Mouse (Mus musculus): Measurements from ENCODE around the gene Rab3il1. TPM values are rescaled to one million over a fixed set of nuclear protein-coding genes. Genes with fewer than 3 reads are reported as not detected.

Gene Rab3il1
- polyA plus RNA-seq, 1 experiment: 4.1 TPM

GRCm38 (mm10) chr19:10052698-10053097 lies 51.2 kb downstream of the Rab3il1 start:
- no peak overlapping the region for H3K27ac ChIP-seq (ENCODE audit: insufficient read depth, low read length)
- H3K36me3 ChIP-seq (ENCODE audit: control insufficient read depth, insufficient read depth, low read length, poor library complexity, severe bottlenecking): no peaks in the 10 kb centered on the region
- TF ChIP-seq CTCF (IDR thresholded peaks at IDR 0.05; ENCODE audit: low read depth, low read length): no peak
- no peak for TF ChIP-seq EP300 (IDR thresholded peaks at IDR 0.05; ENCODE audit: insufficient read depth, low read depth, low read length)
- TF ChIP-seq POLR2A (IDR thresholded peaks at IDR 0.05; ENCODE audit: insufficient read depth, low read length): no peak
- H3K9me3 ChIP-seq (replicated peaks; ENCODE audit: control insufficient read depth, insufficient read depth, low read length, poor library complexity, severe bottlenecking): no peaks in the 10 kb centered on the region
- no peak overlapping the region for H3K4me3 ChIP-seq (ENCODE audit: low read depth, low read length)
- no peaks in the 10 kb centered on the region for H3K4me1 ChIP-seq (ENCODE audit: control insufficient read depth, insufficient read depth, low read length)
- no peaks in the 10 kb centered on the region for H3K27me3 ChIP-seq (ENCODE audit: control insufficient read depth, insufficient read depth, low read length, poor library complexity, severe bottlenecking)
- no peak overlapping the region for H3K9ac ChIP-seq (ENCODE audit: low read depth, poor library complexity, severe bottlenecking)

- Histone ChIP-seq H3K9ac (ENCODE audit: low read depth, poor library complexity, severe bottlenecking) (no peak overlapping the region), H3K9me3 (replicated peaks; ENCODE audit: control insufficient read depth, insufficient read depth, low read length, poor library complexity, severe bottlenecking) (no peaks in the 10 kb centered on the region), H3K4me1 (ENCODE audit: control insufficient read depth, insufficient read depth, low read length) (no peaks in the 10 kb centered on the region), H3K27me3 (ENCODE audit: control insufficient read depth, insufficient read depth, low read length, poor library complexity, severe bottlenecking) (no peaks in the 10 kb centered on the region), H3K4me3 (ENCODE audit: low read depth, low read length) (no peak overlapping the region), H3K27ac (ENCODE audit: insufficient read depth, low read length) (no peak overlapping the region), H3K36me3 (ENCODE audit: control insufficient read depth, insufficient read depth, low read length, poor library complexity, severe bottlenecking) (no peaks in the 10 kb centered on the region)
- TF ChIP-seq CTCF (IDR thresholded peaks at IDR 0.05; ENCODE audit: low read depth, low read length): no peak
- TF ChIP-seq EP300 (IDR thresholded peaks at IDR 0.05; ENCODE audit: insufficient read depth, low read depth, low read length): no peak
- no peak for TF ChIP-seq POLR2A (IDR thresholded peaks at IDR 0.05; ENCODE audit: insufficient read depth, low read length)
Observed at GRCm38 (mm10) chr19:10053692-10054260, 52.3 kb downstream of the Rab3il1 start.

- Histone ChIP-seq H3K36me3 (ENCODE audit: control insufficient read depth, insufficient read depth, low read length, poor library complexity, severe bottlenecking) (no peaks in the 10 kb centered on the region), H3K4me1 (ENCODE audit: control insufficient read depth, insufficient read depth, low read length) (no peaks in the 10 kb centered on the region), H3K27ac (ENCODE audit: insufficient read depth, low read length) (no peak overlapping the region), H3K9ac (ENCODE audit: low read depth, poor library complexity, severe bottlenecking) (no peak overlapping the region), H3K27me3 (ENCODE audit: control insufficient read depth, insufficient read depth, low read length, poor library complexity, severe bottlenecking) (no peaks in the 10 kb centered on the region), H3K9me3 (replicated peaks; ENCODE audit: control insufficient read depth, insufficient read depth, low read length, poor library complexity, severe bottlenecking) (no peaks in the 10 kb centered on the region), H3K4me3 (ENCODE audit: low read depth, low read length) (no peak overlapping the region)
- TF ChIP-seq POLR2A (IDR thresholded peaks at IDR 0.05; ENCODE audit: insufficient read depth, low read length) (no peak), EP300 (IDR thresholded peaks at IDR 0.05; ENCODE audit: insufficient read depth, low read depth, low read length) (no peak), CTCF (IDR thresholded peaks at IDR 0.05; ENCODE audit: low read depth, low read length) (no peak)
Observed at GRCm38 (mm10) chr19:10054361-10055075, 53.0 kb downstream of the Rab3il1 start.

- TF ChIP-seq EP300 (IDR thresholded peaks at IDR 0.05; ENCODE audit: insufficient read depth, low read depth, low read length): no peak
- TF ChIP-seq CTCF (IDR thresholded peaks at IDR 0.05; ENCODE audit: low read depth, low read length): no peak
- no peak for TF ChIP-seq POLR2A (IDR thresholded peaks at IDR 0.05; ENCODE audit: insufficient read depth, low read length)
- no peaks in the 10 kb centered on the region for H3K4me1 ChIP-seq (ENCODE audit: control insufficient read depth, insufficient read depth, low read length)
- H3K27ac ChIP-seq (ENCODE audit: insufficient read depth, low read length): no peak overlapping the region
- H3K27me3 ChIP-seq (ENCODE audit: control insufficient read depth, insufficient read depth, low read length, poor library complexity, severe bottlenecking): no peaks in the 10 kb centered on the region
- no peak overlapping the region for H3K9ac ChIP-seq (ENCODE audit: low read depth, poor library complexity, severe bottlenecking)
- H3K4me3 ChIP-seq (ENCODE audit: low read depth, low read length): no peak overlapping the region
- H3K36me3 ChIP-seq (ENCODE audit: control insufficient read depth, insufficient read depth, low read length, poor library complexity, severe bottlenecking): no peaks in the 10 kb centered on the region
- no peaks in the 10 kb centered on the region for H3K9me3 ChIP-seq (replicated peaks; ENCODE audit: control insufficient read depth, insufficient read depth, low read length, poor library complexity, severe bottlenecking)
Observed at GRCm38 (mm10) chr19:10055261-10055660, 53.8 kb downstream of the Rab3il1 start.

GRCm38 (mm10) chr19:10055783-10056660 lies 54.6 kb downstream of the Rab3il1 start:
- TF ChIP-seq CTCF (IDR thresholded peaks at IDR 0.05; ENCODE audit: low read depth, low read length) (no peak), EP300 (IDR thresholded peaks at IDR 0.05; ENCODE audit: insufficient read depth, low read depth, low read length) (no peak), POLR2A (IDR thresholded peaks at IDR 0.05; ENCODE audit: insufficient read depth, low read length) (no peak)
- Histone ChIP-seq H3K27me3 (ENCODE audit: control insufficient read depth, insufficient read depth, low read length, poor library complexity, severe bottlenecking) (no peaks in the 10 kb centered on the region), H3K4me1 (ENCODE audit: control insufficient read depth, insufficient read depth, low read length) (no peaks in the 10 kb centered on the region), H3K9me3 (replicated peaks; ENCODE audit: control insufficient read depth, insufficient read depth, low read length, poor library complexity, severe bottlenecking) (no peaks in the 10 kb centered on the region), H3K36me3 (ENCODE audit: control insufficient read depth, insufficient read depth, low read length, poor library complexity, severe bottlenecking) (no peaks in the 10 kb centered on the region), H3K4me3 (ENCODE audit: low read depth, low read length) (no peak overlapping the region), H3K27ac (ENCODE audit: insufficient read depth, low read length) (no peak overlapping the region), H3K9ac (ENCODE audit: low read depth, poor library complexity, severe bottlenecking) (no peak overlapping the region)

Measured in ES-Bruce4 (cell line).